Mouse (Mus musculus): ENCODE measurements at regions not wholly inside any gene's neighbourhood (a gene's known extent, or its start where the extent isn't known, plus 50 kb on each side); places are given as distances from the start of the nearest gene placed in this dataset.

GRCm38 (mm10) chr12:110203271-110204014, 75.4 kb upstream of the Dio3 start:
- no peak overlapping the region for H3K9ac ChIP-seq (ENCODE audit: low read length)
- H3K9me3 ChIP-seq (replicated peaks; ENCODE audit: control insufficient read depth, low read length), result no peaks in the 10 kb centered on the region
- no peaks in the 10 kb centered on the region; the same call in 1 of the 2 replicates for H3K27me3 ChIP-seq (ENCODE audit: control insufficient read depth, insufficient read depth, low read length)
- no peak overlapping the region for H3K27ac ChIP-seq (ENCODE audit: low read length)
- H3K4me1 ChIP-seq (ENCODE audit: control insufficient read depth, insufficient read depth, low read length), result 0 out of 2 replicates have a peak, but pooled peaks cover 2% of the 10 kb centered on the region
- WGBS, result 57% methylated on average over 13 of the region's 13 CpGs
- peak; percentile 50; the same call in 1 of the 2 replicates for ATAC-seq (ENCODE audit: insufficient read depth, low FRiP score)
- H3K4me3 ChIP-seq (replicated peaks; ENCODE audit: low read length), result no peak overlapping the region
- H3K4me2 ChIP-seq (ENCODE audit: low read depth, low read length), result no peak overlapping the region
- H3K36me3 ChIP-seq (ENCODE audit: control insufficient read depth, insufficient read depth, low read length), result no peaks in the 10 kb centered on the region

DNA sequence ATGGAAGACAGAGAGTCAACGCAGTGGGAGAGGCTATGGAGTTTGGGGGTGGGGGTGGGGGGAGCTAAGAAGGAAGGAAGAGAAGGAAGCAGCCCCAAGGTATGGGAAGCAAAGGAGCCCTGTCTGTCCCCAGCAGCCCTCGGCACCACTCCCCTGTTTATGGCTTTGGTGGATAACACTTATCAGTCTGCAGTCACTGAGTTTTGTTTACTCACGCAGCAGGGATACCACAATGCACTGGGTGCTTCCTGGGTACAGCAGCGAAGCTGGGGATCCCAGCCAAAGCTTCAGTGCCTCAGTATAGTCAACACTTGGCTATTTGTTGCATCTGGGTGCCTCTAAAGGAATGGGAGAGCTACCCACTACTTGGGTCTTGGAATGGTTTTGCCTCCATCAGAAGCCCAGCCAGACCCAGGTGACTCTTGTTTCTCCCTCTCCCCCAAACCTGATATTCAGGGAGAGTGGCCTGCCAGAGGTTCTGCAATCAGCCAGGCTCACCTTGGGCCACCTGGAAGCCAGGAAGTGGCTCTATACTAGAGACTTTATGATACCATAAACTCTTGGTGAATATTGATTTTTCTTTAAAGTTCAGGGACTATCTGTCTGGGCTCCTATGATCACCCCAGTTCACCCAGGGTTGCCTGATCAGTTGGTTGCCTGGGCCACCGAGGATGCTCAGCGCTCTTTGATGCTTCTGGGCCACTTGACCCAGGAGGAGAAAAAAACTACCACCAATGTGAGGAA, 74.5 kb upstream of the Dio3 start:
- Histone ChIP-seq H3K9me3 (replicated peaks; ENCODE audit: control insufficient read depth, low read length) (no peaks in the 10 kb centered on the region), H3K36me3 (ENCODE audit: control insufficient read depth, insufficient read depth, low read length) (no peaks in the 10 kb centered on the region), H3K27ac (ENCODE audit: low read length) (no peak overlapping the region), H3K4me2 (ENCODE audit: low read depth, low read length) (no peak overlapping the region), H3K4me3 (replicated peaks; ENCODE audit: low read length) (no peak overlapping the region), H3K9ac (ENCODE audit: low read length) (no peak overlapping the region), H3K27me3 (ENCODE audit: control insufficient read depth, insufficient read depth, low read length) (no peaks in the 10 kb centered on the region; the same call in 1 of the 2 replicates), H3K4me1 (ENCODE audit: control insufficient read depth, insufficient read depth, low read length) (0 out of 2 replicates have a peak, but pooled peaks cover 2% of the 10 kb centered on the region)
- no peak for ATAC-seq (ENCODE audit: insufficient read depth, low FRiP score)
- WGBS, result 56% methylated on average over 6 of the region's 6 CpGs

DNA sequence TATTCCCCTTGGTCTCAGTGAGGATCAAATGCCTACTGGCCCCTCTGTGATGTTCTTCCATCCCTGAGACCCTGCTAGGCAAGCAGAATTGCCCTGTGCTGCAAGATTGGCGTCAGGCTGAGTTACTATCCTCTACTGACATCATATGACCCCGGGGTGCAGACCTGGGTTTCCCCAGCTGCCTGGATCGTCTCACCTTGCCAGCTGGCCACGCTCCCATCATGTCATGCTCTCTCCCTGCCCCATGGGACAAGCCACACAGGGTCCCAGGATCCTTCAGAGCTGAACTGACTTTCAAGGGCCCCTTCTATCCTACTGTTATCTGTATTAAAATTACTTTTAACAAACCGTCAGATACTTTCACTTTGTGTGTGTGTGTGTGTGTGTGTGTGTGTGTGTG, 72.6 kb upstream of the Dio3 start:
- 0 out of 2 replicates have a peak, but pooled peaks cover 2% of the 10 kb centered on the region for H3K4me1 ChIP-seq (ENCODE audit: control insufficient read depth, insufficient read depth, low read length)
- no peaks in the 10 kb centered on the region for H3K36me3 ChIP-seq (ENCODE audit: control insufficient read depth, insufficient read depth, low read length)
- ATAC-seq (ENCODE audit: insufficient read depth, low FRiP score), result no peak
- no peak overlapping the region for H3K9ac ChIP-seq (ENCODE audit: low read length)
- no peaks in the 10 kb centered on the region; the same call in 1 of the 2 replicates for H3K27me3 ChIP-seq (ENCODE audit: control insufficient read depth, insufficient read depth, low read length)
- no peak overlapping the region for H3K27ac ChIP-seq (ENCODE audit: low read length)
- H3K9me3 ChIP-seq (replicated peaks; ENCODE audit: control insufficient read depth, low read length), result no peaks in the 10 kb centered on the region
- WGBS, result 40% methylated on average over 5 of the region's 5 CpGs
- H3K4me3 ChIP-seq (replicated peaks; ENCODE audit: low read length), result no peak overlapping the region
- no peak overlapping the region for H3K4me2 ChIP-seq (ENCODE audit: low read depth, low read length)

DNA sequence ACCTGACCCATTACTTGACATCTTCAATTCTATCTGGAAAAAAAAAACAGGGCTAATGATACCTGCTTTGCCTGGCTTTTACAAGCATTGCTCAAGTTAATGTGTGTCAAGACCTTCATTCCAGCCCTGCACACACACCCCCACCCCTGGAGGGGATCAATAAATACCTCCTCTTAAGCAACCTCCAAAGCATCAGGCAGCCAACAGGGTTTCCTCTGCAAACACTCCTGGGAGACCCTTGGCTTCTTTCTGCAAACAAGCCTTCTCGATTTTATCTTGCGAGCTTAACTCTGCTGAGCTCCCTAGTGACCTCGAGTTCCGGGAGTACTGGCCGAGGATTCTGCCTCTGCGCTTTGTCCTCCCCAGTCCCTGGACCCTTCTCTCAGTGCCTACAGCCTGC, 72.1 kb upstream of the Dio3 start:
- Histone ChIP-seq H3K9ac (ENCODE audit: low read length) (no peak overlapping the region), H3K36me3 (ENCODE audit: control insufficient read depth, insufficient read depth, low read length) (no peaks in the 10 kb centered on the region), H3K9me3 (replicated peaks; ENCODE audit: control insufficient read depth, low read length) (no peaks in the 10 kb centered on the region), H3K4me1 (ENCODE audit: control insufficient read depth, insufficient read depth, low read length) (0 out of 2 replicates have a peak, but pooled peaks cover 2% of the 10 kb centered on the region), H3K27me3 (ENCODE audit: control insufficient read depth, insufficient read depth, low read length) (no peaks in the 10 kb centered on the region; the same call in 1 of the 2 replicates), H3K4me3 (replicated peaks; ENCODE audit: low read length) (no peak overlapping the region), H3K4me2 (ENCODE audit: low read depth, low read length) (no peak overlapping the region), H3K27ac (ENCODE audit: low read length) (no peak overlapping the region)
- WGBS, result 17% methylated on average over 6 of the region's 6 CpGs
- ATAC-seq (ENCODE audit: insufficient read depth, low FRiP score), result no peak

DNA sequence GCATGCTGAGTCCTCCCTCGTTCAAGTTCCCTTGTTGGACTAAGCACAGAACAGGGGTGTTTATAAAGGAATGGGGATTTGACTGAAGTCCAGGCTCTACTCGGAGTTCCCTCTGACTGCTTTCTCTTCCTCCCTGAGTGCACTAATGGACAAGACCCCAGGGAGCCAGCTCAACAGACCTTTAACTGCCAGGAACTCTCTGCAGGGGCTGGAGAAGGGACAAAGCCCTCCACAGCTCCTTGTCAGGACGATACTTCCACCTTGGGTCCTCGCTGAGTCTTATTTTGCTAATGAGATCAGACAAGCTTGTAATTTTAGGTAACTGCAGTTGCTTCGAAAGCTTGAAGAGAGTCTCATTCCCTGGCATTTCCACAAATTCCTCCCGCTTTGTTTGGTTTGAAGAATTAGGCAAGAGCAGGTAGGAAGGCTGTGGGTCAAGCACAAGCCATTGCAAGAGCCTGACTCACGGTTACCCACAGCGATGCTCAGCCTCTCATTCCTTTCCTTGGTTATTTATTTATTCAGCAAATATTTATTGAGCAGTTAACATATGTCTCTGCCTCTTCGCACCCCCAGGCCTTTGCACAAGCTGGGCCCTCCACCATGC, 71.5 kb upstream of the Dio3 start:
- WGBS, result 40% methylated on average over 9 of the region's 9 CpGs
- Histone ChIP-seq H3K4me3 (replicated peaks; ENCODE audit: low read length) (no peak overlapping the region), H3K4me1 (ENCODE audit: control insufficient read depth, insufficient read depth, low read length) (0 out of 2 replicates have a peak, but pooled peaks cover 2% of the 10 kb centered on the region), H3K27ac (ENCODE audit: low read length) (no peak overlapping the region), H3K36me3 (ENCODE audit: control insufficient read depth, insufficient read depth, low read length) (no peaks in the 10 kb centered on the region), H3K9me3 (replicated peaks; ENCODE audit: control insufficient read depth, low read length) (no peaks in the 10 kb centered on the region), H3K9ac (ENCODE audit: low read length) (no peak overlapping the region), H3K4me2 (ENCODE audit: low read depth, low read length) (no peak overlapping the region), H3K27me3 (ENCODE audit: control insufficient read depth, insufficient read depth, low read length) (no peaks in the 10 kb centered on the region; the same call in 1 of the 2 replicates)
- ATAC-seq (ENCODE audit: insufficient read depth, low FRiP score), result no peak

- no peak for ATAC-seq (ENCODE audit: insufficient read depth, low FRiP score)
- Histone ChIP-seq H3K4me1 (ENCODE audit: control insufficient read depth, insufficient read depth, low read length) (no peaks in the 10 kb centered on the region), H3K4me3 (replicated peaks; ENCODE audit: low read length) (no peak overlapping the region), H3K4me2 (ENCODE audit: low read depth, low read length) (no peak overlapping the region), H3K36me3 (ENCODE audit: control insufficient read depth, insufficient read depth, low read length) (no peaks in the 10 kb centered on the region), H3K27me3 (ENCODE audit: control insufficient read depth, insufficient read depth, low read length) (no peaks in the 10 kb centered on the region; the same call in 1 of the 2 replicates), H3K27ac (ENCODE audit: low read length) (no peak overlapping the region), H3K9me3 (replicated peaks; ENCODE audit: control insufficient read depth, low read length) (no peaks in the 10 kb centered on the region), H3K9ac (ENCODE audit: low read length) (no peak overlapping the region)
- 74% methylated on average over 4 of the region's 4 CpGs for WGBS
These were observed 66.2 kb upstream of the Dio3 start for GRCm38 (mm10) chr12:110212716-110213115.

- Histone ChIP-seq H3K4me2 (ENCODE audit: low read depth, low read length) (no peak overlapping the region), H3K4me1 (ENCODE audit: control insufficient read depth, insufficient read depth, low read length) (no peaks in the 10 kb centered on the region), H3K27me3 (ENCODE audit: control insufficient read depth, insufficient read depth, low read length) (no peaks in the 10 kb centered on the region), H3K36me3 (ENCODE audit: control insufficient read depth, insufficient read depth, low read length) (no peaks in the 10 kb centered on the region), H3K9ac (ENCODE audit: low read length) (no peak overlapping the region), H3K9me3 (replicated peaks; ENCODE audit: control insufficient read depth, low read length) (no peaks in the 10 kb centered on the region), H3K27ac (ENCODE audit: low read length) (no peak overlapping the region), H3K4me3 (replicated peaks; ENCODE audit: low read length) (no peak overlapping the region)
- WGBS, result 33% methylated on average over 8 of the region's 8 CpGs
- no peak for ATAC-seq (ENCODE audit: insufficient read depth, low FRiP score)
These were observed 64.0 kb upstream of the Dio3 start for GRCm38 (mm10) chr12:110214833-110215232.

- no peak for ATAC-seq (ENCODE audit: insufficient read depth, low FRiP score)
- 59% methylated on average over 6 of the region's 6 CpGs for WGBS
- Histone ChIP-seq H3K4me3 (replicated peaks; ENCODE audit: low read length) (no peak overlapping the region), H3K27ac (ENCODE audit: low read length) (no peak overlapping the region), H3K9ac (ENCODE audit: low read length) (no peak overlapping the region), H3K27me3 (ENCODE audit: control insufficient read depth, insufficient read depth, low read length) (no peaks in the 10 kb centered on the region), H3K4me1 (ENCODE audit: control insufficient read depth, insufficient read depth, low read length) (no peaks in the 10 kb centered on the region), H3K36me3 (ENCODE audit: control insufficient read depth, insufficient read depth, low read length) (no peaks in the 10 kb centered on the region), H3K4me2 (ENCODE audit: low read depth, low read length) (no peak overlapping the region), H3K9me3 (replicated peaks; ENCODE audit: control insufficient read depth, low read length) (no peaks in the 10 kb centered on the region)
These were observed 63.6 kb upstream of the Dio3 start for GRCm38 (mm10) chr12:110215311-110215710.

DNA sequence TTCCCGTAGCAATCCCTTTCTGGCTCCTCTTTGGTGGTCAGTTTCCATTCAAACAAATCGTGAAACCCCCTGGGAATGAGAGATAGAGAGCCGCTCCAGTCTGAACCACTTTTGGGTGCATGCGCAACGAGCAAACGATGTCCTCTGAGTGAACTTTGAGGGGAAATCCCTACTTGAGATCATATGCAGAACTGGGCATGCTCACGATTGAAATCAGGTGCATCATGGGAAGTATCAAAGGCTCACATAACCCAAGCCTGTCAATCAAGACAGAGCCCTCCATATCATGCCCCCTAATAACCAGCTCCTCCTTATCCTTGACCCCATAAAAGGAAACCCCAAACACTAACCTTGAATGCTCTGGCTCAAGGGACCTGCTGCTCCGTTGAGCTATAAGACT, 59.1 kb upstream of the Dio3 start:
- no peaks in the 10 kb centered on the region for H3K4me1 ChIP-seq (ENCODE audit: control insufficient read depth, insufficient read depth, low read length)
- H3K27me3 ChIP-seq (ENCODE audit: control insufficient read depth, insufficient read depth, low read length), result no peaks in the 10 kb centered on the region
- no peaks in the 10 kb centered on the region for H3K36me3 ChIP-seq (ENCODE audit: control insufficient read depth, insufficient read depth, low read length)
- no peak overlapping the region for H3K4me2 ChIP-seq (ENCODE audit: low read depth, low read length)
- H3K9me3 ChIP-seq (replicated peaks; ENCODE audit: control insufficient read depth, low read length), result no peaks in the 10 kb centered on the region
- 69% methylated on average over 8 of the region's 8 CpGs for WGBS
- no peak for ATAC-seq (ENCODE audit: insufficient read depth, low FRiP score)
- no peak overlapping the region for H3K9ac ChIP-seq (ENCODE audit: low read length)
- no peak overlapping the region for H3K27ac ChIP-seq (ENCODE audit: low read length)
- no peak overlapping the region for H3K4me3 ChIP-seq (replicated peaks; ENCODE audit: low read length)

Measured in stomach, embryonic 16.5 days (tissue).